Mouse (Mus musculus): Measurements from ENCODE around the gene Cfdp1.

DNA sequence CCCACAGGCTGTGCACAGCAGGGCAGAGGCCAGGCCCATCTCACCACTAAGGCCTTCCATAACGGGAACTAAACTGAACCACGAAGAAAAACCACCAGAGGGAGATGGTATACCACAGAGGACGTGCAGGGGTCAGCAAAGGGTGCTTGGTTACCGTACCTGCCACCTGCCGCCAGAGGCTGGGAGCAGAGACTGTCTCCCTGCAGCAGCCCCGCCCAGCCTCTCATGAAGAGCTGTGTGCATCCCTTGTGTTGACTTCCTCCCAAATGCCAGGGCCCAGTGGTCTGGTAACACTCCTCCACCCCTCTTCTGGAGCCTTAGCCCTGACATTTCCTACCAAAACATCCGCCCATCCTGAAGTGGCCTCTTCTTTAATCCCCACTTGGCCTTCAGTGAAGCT, 114.5 kb downstream of the Cfdp1 start:
- TF ChIP-seq CTCF (conservative IDR thresholded peaks at IDR 0.05; ENCODE audit: low read length) (no peak), POU5F1 (IDR thresholded peaks at IDR 0.05; ENCODE audit: borderline replicate concordance, low read length) (no peak), NANOG (IDR thresholded peaks at IDR 0.05; ENCODE audit: borderline replicate concordance, low read length) (no peak)

Data from E14TG2a.4 (cell line).